Mouse (Mus musculus) adrenal gland, adult 2 months (tissue): Measurements from ENCODE around the gene Oscp1. TPM values are rescaled to one million over a fixed set of nuclear protein-coding genes. Genes with fewer than 3 reads are reported as not detected.

ENCODE experiments used
- DNase-seq: peaks from one replicate; pipeline ENCODE4 v3.0.0; 2021
- polyA plus RNA-seq: library from polyadenylated mRNA; depleted of rRNA; stranded (reverse); fragments of >200 nt; gene quantifications from 2 replicates; pipeline ENCODE4 v1.2.3, GENCODE M21; 2012
- total RNA-seq, 2 experiments: library from RNA; stranded (reverse); gene quantifications; 2 replicates each; pipeline ENCODE4 v1.2.3; 2021

Oscp1 gene
- total and polyA plus RNA-seq, 3 experiments: 2.1 to 10.9 (median 9.5) TPM

DNA sequence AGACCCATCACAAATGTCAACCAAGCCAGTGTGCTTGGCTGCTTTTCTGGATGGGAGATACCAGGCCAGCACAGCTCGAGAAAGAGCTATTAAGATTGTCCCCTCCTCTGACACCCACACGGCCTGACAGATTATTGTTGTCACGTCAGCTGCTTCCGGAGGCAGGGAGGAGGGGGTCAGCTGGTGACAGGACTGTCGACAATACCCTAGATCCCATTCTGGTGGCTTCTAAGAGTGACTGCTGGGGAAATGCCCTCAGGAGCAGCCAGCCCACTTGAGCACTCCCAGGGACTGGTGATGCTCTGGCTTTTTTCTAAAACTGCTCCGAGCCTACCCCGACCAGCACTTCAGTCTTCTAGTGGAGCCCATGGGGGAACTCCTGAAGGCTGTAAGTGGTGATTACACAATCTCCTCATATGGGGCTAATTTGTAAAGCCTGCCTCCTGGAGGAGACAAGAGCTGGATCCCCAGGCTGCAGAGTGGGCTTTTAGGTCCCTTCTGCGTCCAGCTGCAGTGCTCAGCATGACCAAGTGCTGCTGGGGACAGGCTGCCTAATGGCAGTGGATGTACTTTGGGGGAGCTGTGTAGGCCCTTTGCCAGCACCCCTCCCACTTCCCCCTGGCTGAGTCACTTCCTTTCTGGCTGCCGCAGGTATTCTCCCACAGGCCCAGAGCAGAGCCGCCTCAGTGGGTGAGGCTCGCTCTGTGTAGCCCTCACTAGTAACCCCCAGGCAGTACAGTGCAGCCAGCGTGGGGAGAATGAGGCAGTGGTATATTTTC, 52.2 kb downstream of the Oscp1 start:
- DNase-seq: peak; percentile 92

DNA sequence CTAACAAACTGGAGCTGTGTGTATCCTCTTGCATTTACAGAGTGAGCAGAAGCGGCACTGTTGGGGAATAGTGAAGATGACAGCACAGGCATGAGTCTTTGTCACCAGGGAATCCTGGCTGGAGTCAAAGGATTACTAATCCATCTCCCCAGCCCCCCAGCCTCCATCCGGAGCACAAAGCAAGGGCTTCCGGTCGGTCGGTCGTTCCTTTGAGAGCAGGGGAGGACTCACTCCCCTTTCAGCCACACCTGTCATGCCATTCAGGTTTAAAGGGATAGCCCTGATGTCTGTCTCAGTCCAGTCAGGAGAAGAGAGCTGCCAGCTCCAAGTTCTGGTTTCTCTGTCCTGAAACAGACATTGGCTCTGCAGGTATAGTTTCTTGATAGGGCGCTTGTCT, 52.8 kb downstream of the Oscp1 start:
- DNase-seq: no peak

DNA sequence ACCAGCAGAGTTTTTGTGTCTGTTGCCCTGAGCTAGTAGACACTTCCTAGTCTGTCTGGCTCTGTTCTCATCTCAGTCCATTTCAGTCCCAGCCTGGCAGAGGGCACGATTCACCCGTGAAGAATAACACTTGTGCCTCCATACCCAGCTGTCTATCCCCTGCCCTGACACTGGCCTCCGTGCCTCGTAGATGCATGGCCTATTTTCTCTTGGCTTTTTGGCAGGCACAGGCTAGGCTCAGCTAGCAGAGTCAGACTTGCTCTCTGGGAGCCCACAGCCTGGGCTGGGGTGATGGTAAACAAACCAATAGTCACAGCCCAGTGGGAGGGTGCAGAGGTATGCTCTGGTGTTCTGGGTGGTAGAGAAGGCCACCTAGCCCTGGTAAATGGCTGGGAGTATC, 54.9 kb downstream of the Oscp1 start:
- DNase-seq: no peak

DNA sequence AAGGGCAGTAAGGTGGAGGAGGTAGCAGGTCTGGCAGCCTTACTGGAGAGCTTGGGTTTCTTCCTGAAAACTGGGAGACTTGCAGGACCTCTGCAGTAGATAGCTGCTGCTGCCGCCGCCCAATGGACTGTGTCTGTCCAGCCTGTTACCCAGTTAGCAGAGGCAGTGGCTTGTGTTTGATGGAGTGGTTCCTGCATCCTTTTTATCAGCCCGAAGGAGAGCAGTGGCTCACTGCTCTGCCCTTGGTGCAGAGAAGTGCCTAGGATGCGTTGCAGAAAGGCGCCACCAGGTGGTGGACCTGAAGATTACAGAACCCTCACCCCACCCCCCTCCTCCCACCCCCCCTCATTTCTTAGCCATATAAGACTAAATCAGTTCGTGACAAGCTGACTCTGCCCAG, 55.6 kb downstream of the Oscp1 start:
- DNase-seq: peak; percentile 72

DNA sequence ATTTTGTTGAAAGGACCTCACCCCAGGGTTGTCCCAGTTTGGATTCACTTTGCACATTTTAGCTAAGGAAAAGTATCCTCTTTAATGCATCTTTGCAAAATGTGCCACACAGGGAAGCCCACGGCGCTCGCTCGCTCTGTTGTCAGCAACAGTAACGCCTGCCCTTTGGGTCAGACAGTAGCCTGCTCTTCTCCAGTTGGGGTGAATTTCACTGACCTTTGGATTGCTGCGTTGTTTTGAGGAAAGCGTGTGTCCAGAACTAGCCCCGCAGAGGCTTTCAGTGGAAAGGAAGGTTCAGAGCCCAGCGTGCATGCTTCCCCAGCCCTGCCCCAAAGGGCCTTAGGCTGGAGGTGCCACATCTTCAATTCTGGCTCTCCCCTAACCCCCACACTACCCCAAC, 57.0 kb downstream of the Oscp1 start:
- no peak for DNase-seq

DNA sequence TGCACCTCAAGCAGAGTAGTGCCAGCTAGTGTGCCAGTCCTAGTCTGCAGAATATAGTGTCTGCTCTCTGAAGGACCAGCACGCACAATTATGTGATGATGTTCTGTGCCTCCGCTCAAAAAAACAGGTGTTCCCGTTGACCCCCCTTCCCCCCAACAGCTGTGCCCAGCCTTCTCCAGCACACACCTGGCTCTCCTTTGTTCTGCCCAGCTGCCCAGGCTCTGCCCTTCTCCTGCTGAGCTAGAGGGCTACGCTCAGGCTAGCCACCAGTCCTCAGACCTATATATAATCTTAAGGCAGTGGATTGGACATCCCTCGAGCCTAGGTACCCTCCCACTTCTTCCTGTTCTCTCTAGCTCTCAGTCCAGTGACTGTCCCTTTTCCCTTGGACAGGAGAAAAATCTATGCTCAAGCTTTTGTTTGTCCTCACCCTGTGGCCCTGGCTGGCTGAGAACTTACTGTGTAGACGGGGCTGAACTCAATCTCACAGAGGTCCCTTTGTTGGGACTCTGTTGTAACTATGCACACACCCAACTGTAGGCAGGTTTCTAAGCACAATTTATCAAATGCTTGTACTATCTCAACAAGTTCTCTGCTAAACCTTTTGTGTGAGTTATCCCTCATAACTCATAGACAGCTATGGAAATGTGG, 57.6 kb downstream of the Oscp1 start:
- DNase-seq: no peak

DNA sequence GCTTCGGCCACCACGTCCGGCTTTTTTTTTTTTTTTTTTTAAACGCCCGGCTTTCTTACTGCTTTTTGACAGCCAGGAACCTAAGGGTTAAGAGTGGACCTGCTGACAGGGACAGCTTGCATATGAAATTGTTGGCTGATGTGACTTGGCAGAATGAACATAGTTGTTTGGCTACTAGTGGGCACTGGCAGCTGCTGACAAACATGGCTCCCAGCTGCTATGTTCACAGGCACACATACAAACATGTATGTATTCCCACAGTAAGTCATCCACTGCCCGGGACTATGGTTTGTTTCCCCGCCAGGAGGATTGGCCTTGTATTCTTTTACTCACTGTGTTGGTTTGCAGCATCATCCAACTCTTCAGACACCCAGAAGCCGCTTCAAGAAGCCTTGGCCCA, 58.8 kb downstream of the Oscp1 start:
- DNase-seq: no peak

DNA sequence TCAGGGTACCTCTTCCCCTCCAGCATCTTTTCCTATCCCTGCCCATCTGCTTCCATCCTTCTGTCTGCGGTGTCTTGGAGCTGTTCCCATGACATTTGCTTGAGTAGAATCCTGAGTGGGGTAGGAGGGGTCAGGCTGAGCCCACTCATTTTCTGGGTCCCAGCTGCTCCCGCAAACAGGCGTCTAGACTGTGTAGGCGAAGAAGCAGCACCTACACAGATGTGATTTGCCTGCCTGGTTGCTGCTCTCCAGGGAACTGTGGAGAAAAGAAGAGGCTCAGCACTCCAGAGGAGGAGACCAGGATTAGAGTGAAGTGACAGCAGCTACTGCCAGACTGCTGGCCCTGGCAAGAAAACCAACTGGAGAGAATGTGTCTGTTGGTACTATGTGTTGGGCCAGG, 60.3 kb downstream of the Oscp1 start:
- no peak for DNase-seq

DNA sequence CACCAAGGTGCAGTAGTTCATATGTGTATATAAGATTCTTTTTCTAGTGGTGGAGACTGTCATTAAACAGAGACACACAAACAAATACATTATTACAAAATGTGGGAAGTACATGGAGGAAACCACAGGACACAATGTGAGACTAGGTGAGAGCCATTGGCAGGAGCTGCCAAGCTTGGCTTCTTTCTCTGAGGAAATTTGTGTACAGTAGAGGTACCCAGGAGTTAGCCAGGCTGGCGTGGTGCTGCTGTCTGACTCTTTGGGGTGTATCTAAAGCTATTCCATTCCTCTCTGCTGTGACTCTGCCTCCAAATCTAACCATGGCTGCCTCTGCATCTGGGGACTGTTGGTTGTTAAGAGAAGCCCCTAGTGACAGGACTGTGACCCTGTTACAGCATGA, 60.7 kb downstream of the Oscp1 start:
- DNase-seq: no peak

DNA sequence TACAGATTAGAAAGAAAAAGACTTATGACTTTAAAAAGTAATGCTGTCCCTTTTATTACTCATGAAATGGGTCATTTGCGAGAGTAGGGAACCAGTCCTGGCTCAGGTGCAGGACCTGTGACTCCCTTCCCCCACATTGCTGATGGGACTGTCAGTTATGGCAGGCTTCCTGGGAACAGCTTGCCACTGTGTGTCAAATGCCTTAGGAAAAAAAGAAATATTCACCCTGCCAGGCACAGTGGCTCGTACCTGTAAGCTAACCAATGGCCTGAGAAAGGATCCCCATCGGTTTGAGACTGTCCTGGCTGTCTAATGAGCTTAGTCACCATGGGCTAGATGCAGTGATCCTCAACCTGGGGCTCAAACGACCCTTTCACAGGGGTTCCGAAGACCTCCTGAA, 61.7 kb downstream of the Oscp1 start:
- DNase-seq: no peak

DNA sequence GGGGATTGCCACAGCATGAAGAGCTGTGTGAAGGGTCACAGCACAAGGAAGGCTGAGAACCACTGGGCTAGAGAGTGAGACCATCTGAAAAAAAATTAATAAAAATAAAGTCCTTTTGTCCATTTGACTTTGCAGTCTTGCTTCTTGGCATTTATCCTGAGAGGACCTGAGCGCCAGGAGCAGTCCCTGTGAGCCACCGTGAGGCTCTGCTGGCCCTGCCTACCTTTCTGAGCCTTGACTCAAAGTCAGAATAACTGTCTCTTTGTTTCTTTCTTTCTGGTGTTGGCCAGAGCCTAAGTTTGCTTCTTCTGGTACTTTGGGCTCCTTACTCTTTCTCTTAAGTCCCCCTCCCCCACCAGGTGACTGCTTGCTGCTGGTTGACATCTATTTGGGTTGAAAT, 62.1 kb downstream of the Oscp1 start:
- no peak for DNase-seq

DNA sequence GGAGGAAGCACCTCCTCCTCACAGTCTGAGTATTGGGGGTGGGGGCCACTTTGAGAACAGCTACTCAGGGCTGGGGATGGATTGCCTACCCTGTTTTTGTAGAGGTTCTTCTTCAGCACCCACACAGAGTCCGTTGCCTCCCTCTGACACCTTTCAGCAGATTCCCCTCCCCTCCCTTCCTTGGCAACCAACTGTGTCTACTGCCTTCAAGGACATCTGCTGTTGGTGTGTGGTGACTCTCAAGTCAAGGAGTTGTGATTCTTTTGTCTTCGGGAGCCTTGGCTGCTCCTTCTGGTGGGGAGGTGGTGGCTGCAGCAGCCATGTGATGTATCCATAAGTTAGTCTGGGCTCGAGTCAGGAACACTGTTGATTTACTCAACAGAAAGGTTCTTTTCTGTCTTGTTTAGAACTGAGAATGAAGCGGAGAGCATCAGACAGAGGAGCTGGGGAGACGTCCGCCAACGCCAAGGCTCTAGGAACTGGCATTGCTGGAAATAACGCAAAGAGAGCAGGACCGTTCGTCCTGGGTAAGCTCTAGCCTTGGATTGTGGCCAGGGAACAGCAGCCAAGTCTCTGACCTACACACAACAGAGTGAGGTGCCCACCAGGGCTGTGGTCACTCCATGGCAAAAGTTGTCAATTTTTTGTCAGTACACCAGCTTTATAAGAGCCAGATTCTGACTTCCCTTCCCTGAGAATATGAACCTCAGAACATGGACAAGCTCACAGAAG, 65.1 kb downstream of the Oscp1 start:
- peak; percentile 43 for DNase-seq

DNA sequence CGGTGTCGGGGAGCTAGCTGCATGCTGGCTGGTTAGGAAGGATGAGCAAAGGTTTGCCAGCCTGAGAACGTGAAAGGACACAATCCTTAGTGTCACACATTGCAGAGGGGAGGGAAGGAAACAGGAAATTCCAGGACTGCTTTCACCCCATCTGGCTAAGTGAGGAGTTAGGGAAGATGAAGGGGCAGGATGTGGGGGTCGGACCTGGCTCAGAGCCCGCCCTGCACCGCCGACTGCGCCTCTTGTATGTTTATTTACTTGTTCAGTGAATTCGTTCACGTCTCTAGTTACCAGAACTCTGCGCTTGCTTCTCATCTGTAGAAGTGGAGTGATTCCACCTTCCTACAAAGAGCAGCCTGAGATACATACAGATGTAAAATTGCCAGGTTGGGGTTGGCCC, 72.1 kb downstream of the Oscp1 start:
- DNase-seq: no peak

DNA sequence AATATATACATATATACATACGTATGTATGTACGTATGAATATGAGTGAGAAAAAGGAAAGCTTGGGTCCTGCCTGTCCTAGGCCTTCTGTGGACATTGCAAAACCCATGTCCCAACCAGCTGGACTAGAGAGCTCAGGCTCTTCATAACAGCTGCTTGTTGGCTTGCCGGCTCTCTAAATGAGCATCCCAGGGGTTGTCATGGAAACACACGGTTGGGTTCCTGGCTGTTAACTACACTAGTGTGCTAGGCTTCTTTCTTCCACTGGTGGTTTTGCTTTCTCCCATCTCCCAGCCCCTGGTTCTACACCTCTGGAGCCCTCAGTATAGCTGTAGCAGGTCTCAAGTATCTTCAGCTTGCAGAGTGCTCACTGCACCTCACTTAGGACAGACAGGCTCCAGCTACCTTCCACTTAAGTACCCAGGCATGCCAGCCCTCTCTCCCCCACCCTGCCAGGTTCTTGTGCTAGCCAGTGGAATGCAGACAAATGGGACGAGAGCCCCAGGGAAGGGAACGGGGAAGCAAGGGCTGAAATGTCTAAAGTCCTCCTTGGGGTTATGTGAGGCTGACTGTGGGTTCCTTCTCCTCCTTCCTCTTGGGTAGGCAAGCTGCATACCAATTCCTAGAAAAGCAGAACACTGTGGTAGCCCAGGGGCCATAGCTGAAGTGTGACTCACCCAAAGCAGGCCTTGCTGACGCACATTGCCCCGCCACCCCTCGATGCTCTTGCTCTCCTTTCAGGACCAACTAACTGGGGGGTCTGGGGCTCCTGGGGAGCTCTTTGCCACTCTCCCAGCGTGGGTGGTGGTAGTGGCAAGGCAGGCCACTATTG, 73.1 kb downstream of the Oscp1 start:
- peak; percentile 83 for DNase-seq

DNA sequence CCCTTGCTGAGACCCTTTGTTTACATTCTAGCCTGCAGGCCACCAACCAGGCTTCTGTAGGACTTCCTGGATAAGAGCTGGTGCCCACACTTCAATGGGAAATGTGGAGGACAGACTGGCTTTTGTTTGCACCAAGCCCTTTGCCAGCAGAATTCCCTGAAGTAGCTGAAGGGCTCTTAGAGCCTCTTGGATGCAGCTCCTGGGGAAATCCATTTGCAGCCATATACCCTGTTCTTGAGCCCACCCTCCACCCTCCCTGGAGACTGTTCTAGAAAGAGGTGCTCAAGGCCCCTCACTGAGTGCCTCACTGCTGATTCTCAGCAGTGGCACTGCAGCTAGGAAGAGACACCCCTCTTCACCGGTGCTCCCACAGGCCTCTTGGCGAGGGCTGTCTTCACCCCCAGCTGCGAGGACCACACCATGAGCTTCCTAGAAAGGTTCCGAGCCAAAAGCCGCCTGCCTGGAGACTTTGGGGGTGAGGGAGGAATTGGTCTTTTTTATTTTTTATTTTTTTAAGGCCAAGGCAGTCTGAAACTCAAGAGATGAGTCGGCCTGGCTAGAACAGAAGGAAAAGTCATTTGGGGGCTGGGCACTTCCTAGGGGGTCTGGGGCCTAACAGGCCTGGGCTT, 74.4 kb downstream of the Oscp1 start:
- DNase-seq: no peak

DNA sequence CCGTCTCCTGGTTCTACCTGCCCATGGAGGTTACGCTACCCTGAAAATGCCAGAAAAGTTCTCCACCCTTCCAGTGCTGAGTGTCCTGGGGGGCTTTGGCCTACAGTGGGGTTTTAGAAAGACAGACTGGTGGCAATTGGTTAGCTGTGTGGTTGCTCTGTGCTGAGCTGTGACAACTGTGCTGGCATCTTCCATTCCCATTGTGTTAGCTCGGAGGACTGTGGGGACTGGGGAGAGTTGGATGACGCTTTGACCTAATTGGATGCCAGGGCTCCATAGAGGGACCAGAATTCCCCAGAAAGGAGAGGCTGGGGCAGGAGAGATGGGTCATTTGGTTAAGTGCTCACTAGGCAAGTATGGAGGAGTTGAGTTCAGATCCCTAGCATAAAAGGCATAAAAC, 75.9 kb downstream of the Oscp1 start:
- no peak for DNase-seq

DNA sequence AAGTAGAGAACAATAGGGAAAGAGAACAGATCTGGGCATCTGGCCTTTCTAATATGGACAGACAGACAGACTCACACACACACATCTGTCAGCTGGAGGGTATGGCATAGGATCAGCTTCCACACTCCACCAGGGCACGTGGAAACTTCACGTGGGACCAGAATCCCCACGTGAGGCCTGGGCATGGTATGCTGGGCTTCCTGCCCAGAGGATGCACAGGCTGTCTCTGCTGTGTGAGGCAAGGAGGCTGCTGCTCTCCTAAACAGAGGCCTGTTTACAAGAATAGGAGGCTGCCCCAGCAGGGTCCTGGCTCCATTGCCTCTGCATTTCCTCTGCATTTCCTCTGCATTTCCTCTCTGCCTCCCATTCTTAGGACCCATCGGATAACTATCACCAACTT, 76.3 kb downstream of the Oscp1 start:
- DNase-seq: no peak

DNA sequence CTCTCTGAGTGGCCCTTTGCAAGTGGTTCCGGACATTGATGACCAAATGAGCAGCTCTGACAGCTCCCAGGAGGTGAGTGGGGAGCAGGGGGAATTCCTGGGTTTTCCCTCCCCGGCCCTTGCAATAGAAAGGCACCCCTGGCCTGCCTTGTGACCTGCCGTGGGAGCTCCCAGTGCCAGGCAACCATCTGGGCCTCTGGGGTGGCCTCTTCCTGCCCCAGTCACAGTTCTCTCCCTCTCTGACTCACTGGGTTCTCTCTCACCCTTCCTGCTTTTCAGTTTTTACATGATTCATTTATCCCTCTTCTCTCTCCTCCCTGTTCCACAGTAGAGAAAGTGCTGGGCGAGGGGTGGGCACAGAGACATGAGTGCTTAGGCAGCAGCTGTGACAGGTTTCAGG, 79.4 kb downstream of the Oscp1 start:
- no peak for DNase-seq

DNA sequence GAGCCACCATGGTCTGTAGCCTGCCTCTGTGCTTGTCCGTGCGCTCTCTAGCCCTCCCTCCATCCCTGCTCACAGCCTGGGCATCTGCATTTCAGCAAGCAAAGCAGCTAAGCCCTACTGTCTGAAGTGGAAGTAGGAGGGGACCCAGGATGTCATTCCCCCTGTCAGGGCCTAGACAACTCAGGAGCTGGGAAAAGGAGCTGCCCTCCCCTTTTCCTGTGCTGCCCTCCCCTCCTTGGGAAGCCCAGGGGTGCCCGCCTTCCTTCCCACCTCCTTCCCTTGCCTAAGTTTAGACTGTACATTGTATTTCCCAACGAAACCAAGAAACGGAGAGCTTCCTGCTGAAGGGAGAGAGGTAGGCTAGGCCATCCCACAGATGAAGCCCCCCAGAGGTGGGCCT, 82.7 kb downstream of the Oscp1 start:
- DNase-seq: peak; percentile 50
